Mouse (Mus musculus) thymus, postnatal 4 days (tissue): ENCODE measurements around the gene Whamm.

Source experiments
- DNase-seq: peaks from one replicate; pipeline ENCODE4 v3.0.0; 2021

Gene Whamm

GRCm38 (mm10) chr7:81571108-81571940 lies at the start of gene Whamm:
TSS of gene Whamm (plus strand) at chr7:81571266.
- peak; percentile 90 for DNase-seq

GRCm38 (mm10) chr7:81523008-81523662 lies 47.9 kb upstream of the Whamm start:
- peak; percentile 91 for DNase-seq

- DNase-seq = no peak
Measured at GRCm38 (mm10) chr7:81523663-81524017, 47.4 kb upstream of the Whamm start.

GRCm38 (mm10) chr7:81528918-81529317 lies 42.1 kb upstream of the Whamm start:
- DNase-seq = no peak

GRCm38 (mm10) chr7:81531462-81531861 lies 39.6 kb upstream of the Whamm start:
- DNase-seq = no peak

GRCm38 (mm10) chr7:81536478-81536877 lies 34.6 kb upstream of the Whamm start:
- DNase-seq = no peak

- DNase-seq = peak; percentile 21
Measured at GRCm38 (mm10) chr7:81538070-81538675, 32.9 kb upstream of the Whamm start.

GRCm38 (mm10) chr7:81539565-81539964 lies 31.5 kb upstream of the Whamm start:
- DNase-seq = no peak

- no peak for DNase-seq
Measured at GRCm38 (mm10) chr7:81540999-81541398, 30.1 kb upstream of the Whamm start.

- DNase-seq = no peak
Measured at GRCm38 (mm10) chr7:81541924-81542524, 29.0 kb upstream of the Whamm start.

- no peak for DNase-seq
Measured at GRCm38 (mm10) chr7:81542934-81543333, 28.1 kb upstream of the Whamm start.

GRCm38 (mm10) chr7:81548864-81549263 lies 22.2 kb upstream of the Whamm start:
- DNase-seq = peak; percentile 42

GRCm38 (mm10) chr7:81553589-81553988 lies 17.5 kb upstream of the Whamm start:
- no peak for DNase-seq

GRCm38 (mm10) chr7:81554369-81554768 lies 16.7 kb upstream of the Whamm start:
- peak; percentile 72 for DNase-seq

- no peak for DNase-seq
Measured at GRCm38 (mm10) chr7:81556839-81557238, 14.2 kb upstream of the Whamm start.

GRCm38 (mm10) chr7:81557252-81557984 lies 13.6 kb upstream of the Whamm start:
- no peak for DNase-seq

GRCm38 (mm10) chr7:81557985-81558360 lies 13.1 kb upstream of the Whamm start:
- no peak for DNase-seq

- DNase-seq = no peak
Measured at GRCm38 (mm10) chr7:81559231-81559980, 11.7 kb upstream of the Whamm start.

- no peak for DNase-seq
Measured at GRCm38 (mm10) chr7:81560101-81561049, 10.7 kb upstream of the Whamm start.

- no peak for DNase-seq
Measured at GRCm38 (mm10) chr7:81561211-81561610, 9.9 kb upstream of the Whamm start.

GRCm38 (mm10) chr7:81563506-81564015 lies 7.5 kb upstream of the Whamm start:
- no peak for DNase-seq
